Mouse (Mus musculus): ENCODE results near the gene Aprt.

DNA sequence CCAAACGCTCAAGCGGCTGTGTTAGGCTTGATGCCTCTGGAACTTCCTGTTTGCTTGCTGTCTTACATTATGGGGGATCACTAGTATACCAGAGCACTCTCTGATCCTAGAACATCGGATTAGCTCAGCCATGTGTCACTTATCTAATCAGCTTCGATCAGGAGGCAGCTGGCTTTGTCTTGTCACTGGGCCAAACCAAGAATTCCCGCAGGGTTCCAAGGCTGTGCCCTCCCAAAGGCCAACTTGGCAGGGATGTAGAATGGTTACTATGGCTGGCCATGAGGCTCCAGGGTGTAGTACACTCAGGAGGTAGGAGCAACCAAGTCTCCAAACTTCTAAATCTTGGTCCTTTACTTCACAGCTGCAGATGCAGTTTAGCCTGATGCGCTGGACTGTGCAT is 9.9 kb downstream of the Aprt start:
- TF ChIP-seq CTCF (IDR thresholded peaks at IDR 0.05; ENCODE audit: borderline replicate concordance, control insufficient read depth, extremely low read depth, insufficient read depth, low read length, poor library complexity) (no peak), POLR2A (IDR thresholded peaks at IDR 0.05; ENCODE audit: control insufficient read depth, extremely low read depth, insufficient read depth, low read length, poor library complexity) (no peak)
